Mouse (Mus musculus): ENCODE results near the gene Actl6a. TPM values are rescaled to one million over a fixed set of nuclear protein-coding genes. Genes with fewer than 3 reads are reported as not detected.
A peak's percentile ranks its signal among the peaks of the same experiment; 100 is the strongest.

Gene Actl6a
- polyA plus RNA-seq, 2 experiments, result 31.0 to 73.7 TPM

- H3K36me3 ChIP-seq (replicated peaks; ENCODE audit: control insufficient read depth, insufficient read depth, low read depth), result no peaks in the 10 kb centered on the region
- H3K4me3 ChIP-seq (ENCODE audit: insufficient read depth in 1 of 2, low read depth in 2 of 2, low read length in 2 of 2), result no peak overlapping the region
- H3K9ac ChIP-seq (replicated peaks), result no peak overlapping the region
- H3K4me2 ChIP-seq (ENCODE audit: low read depth), result no peak overlapping the region
- H3K4me1 ChIP-seq (replicated peaks; ENCODE audit: control insufficient read depth in 2 of 2, insufficient read depth in 2 of 2, low read length in 1 of 2), result peaks cover 18 to 25% of the 10 kb centered on the region in 2 experiments
- TF ChIP-seq EP300 (IDR thresholded peaks at IDR 0.05; ENCODE audit: low read depth), result 0 out of 2 replicates have a peak, but pooled peaks have one; percentile 15
- no peak for TF ChIP-seq CTCF (IDR thresholded peaks at IDR 0.05; ENCODE audit: low read depth)
- no peaks in the 10 kb centered on the region for H3K9me3 ChIP-seq (ENCODE audit: control insufficient read depth, low read length)
- no peak for DNase-seq (ENCODE audit: low read depth in 3 of 3, low spot score in 3 of 3)
- no peak overlapping the region for H3K27ac ChIP-seq
- 20% methylated on average over 1 of the region's 1 CpGs for WGBS (ENCODE audit: insufficient replicate concordance)
- ATAC-seq (ENCODE audit: insufficient read depth), result peak; percentile 9; the same call in 1 of the 2 replicates
- H3K27me3 ChIP-seq (ENCODE audit: control insufficient read depth, insufficient read depth, low read length), result no peaks in the 10 kb centered on the region
Measured at GRCm38 (mm10) chr3:32686537-32686936, 19.6 kb upstream of the Actl6a start.

GRCm38 (mm10) chr3:32687156-32687555 is 18.9 kb upstream of the Actl6a start:
- no peak overlapping the region for H3K9ac ChIP-seq (replicated peaks)
- ATAC-seq (ENCODE audit: insufficient read depth), result no peak
- H3K4me1 ChIP-seq (replicated peaks; ENCODE audit: control insufficient read depth in 2 of 2, insufficient read depth in 2 of 2, low read length in 1 of 2), result peaks cover 24 to 30% of the 10 kb centered on the region in 2 experiments
- DNase-seq (ENCODE audit: low read depth in 3 of 3, low spot score in 3 of 3), result no peak
- TF ChIP-seq CTCF (IDR thresholded peaks at IDR 0.05; ENCODE audit: low read depth) (no peak), EP300 (IDR thresholded peaks at IDR 0.05; ENCODE audit: low read depth) (no peak)
- H3K4me3 ChIP-seq (ENCODE audit: insufficient read depth in 1 of 2, low read depth in 2 of 2, low read length in 2 of 2), result no peak overlapping the region
- no peak overlapping the region for H3K27ac ChIP-seq
- no peak overlapping the region for H3K4me2 ChIP-seq (ENCODE audit: low read depth)
- no peaks in the 10 kb centered on the region for H3K9me3 ChIP-seq (ENCODE audit: control insufficient read depth, low read length)
- no peaks in the 10 kb centered on the region for H3K36me3 ChIP-seq (replicated peaks; ENCODE audit: control insufficient read depth, insufficient read depth, low read depth)
- H3K27me3 ChIP-seq (ENCODE audit: control insufficient read depth, insufficient read depth, low read length), result no peaks in the 10 kb centered on the region
- 45% methylated on average over 4 of the region's 4 CpGs for WGBS (ENCODE audit: insufficient replicate concordance)

- Histone ChIP-seq H3K36me3 (replicated peaks; ENCODE audit: control insufficient read depth, insufficient read depth, low read depth) (no peaks in the 10 kb centered on the region), H3K27ac (peak overlapping the region; percentile 35), H3K9ac (replicated peaks) (no peak overlapping the region; the same call in none of the 2 replicates), H3K4me1 (replicated peaks; ENCODE audit: control insufficient read depth in 2 of 2, insufficient read depth in 2 of 2, low read length in 1 of 2) (peaks cover 27 to 33% of the 10 kb centered on the region in 2 experiments), H3K4me3 (ENCODE audit: insufficient read depth in 1 of 2, low read depth in 2 of 2, low read length in 2 of 2) (no peak overlapping the region), H3K4me2 (ENCODE audit: low read depth) (peak overlapping the region; percentile 28; the same call in 1 of the 2 replicates), H3K27me3 (ENCODE audit: control insufficient read depth, insufficient read depth, low read length) (no peaks in the 10 kb centered on the region), H3K9me3 (ENCODE audit: control insufficient read depth, low read length) (no peaks in the 10 kb centered on the region)
- TF ChIP-seq CTCF (IDR thresholded peaks at IDR 0.05; ENCODE audit: low read depth), result no peak
- TF ChIP-seq EP300 (IDR thresholded peaks at IDR 0.05; ENCODE audit: low read depth), result peak; percentile 72
- DNase-seq (ENCODE audit: low read depth in 3 of 3, low spot score in 3 of 3), result peak; percentile 39 to 56 (median 54)
- ATAC-seq (ENCODE audit: insufficient read depth), result peak; percentile 84
- WGBS (ENCODE audit: insufficient replicate concordance), result 19% methylated on average over 9 of the region's 9 CpGs
Measured at GRCm38 (mm10) chr3:32689567-32689999, 16.5 kb upstream of the Actl6a start.

- Histone ChIP-seq H3K27me3 (ENCODE audit: control insufficient read depth, insufficient read depth, low read length) (no peaks in the 10 kb centered on the region), H3K4me3 (ENCODE audit: insufficient read depth in 1 of 2, low read depth in 2 of 2, low read length in 2 of 2) (no peak overlapping the region), H3K36me3 (replicated peaks; ENCODE audit: control insufficient read depth, insufficient read depth, low read depth) (no peaks in the 10 kb centered on the region), H3K4me1 (replicated peaks; ENCODE audit: control insufficient read depth in 2 of 2, insufficient read depth in 2 of 2, low read length in 1 of 2) (peaks cover 27 to 35% of the 10 kb centered on the region in 2 experiments), H3K4me2 (ENCODE audit: low read depth) (peak overlapping the region; percentile 28; the same call in 1 of the 2 replicates), H3K9ac (replicated peaks) (no peak overlapping the region; the same call in 1 of the 2 replicates), H3K9me3 (ENCODE audit: control insufficient read depth, low read length) (no peaks in the 10 kb centered on the region), H3K27ac (peak overlapping the region; percentile 35)
- no peak for DNase-seq (ENCODE audit: low read depth in 3 of 3, low spot score in 3 of 3)
- TF ChIP-seq CTCF (IDR thresholded peaks at IDR 0.05; ENCODE audit: low read depth) (no peak), EP300 (IDR thresholded peaks at IDR 0.05; ENCODE audit: low read depth) (no peak)
- peak; percentile 53; the same call in 1 of the 2 replicates for ATAC-seq (ENCODE audit: insufficient read depth)
- 44% methylated on average over 3 of the region's 3 CpGs for WGBS (ENCODE audit: insufficient replicate concordance)
Measured at GRCm38 (mm10) chr3:32690008-32690407, 16.1 kb upstream of the Actl6a start.

- Histone ChIP-seq H3K4me2 (ENCODE audit: low read depth) (peak overlapping the region; percentile 28), H3K27me3 (ENCODE audit: control insufficient read depth, insufficient read depth, low read length) (no peaks in the 10 kb centered on the region), H3K4me3 (ENCODE audit: insufficient read depth in 1 of 2, low read depth in 2 of 2, low read length in 2 of 2) (no peak overlapping the region), H3K4me1 (replicated peaks; ENCODE audit: control insufficient read depth in 2 of 2, insufficient read depth in 2 of 2, low read length in 1 of 2) (peaks cover 34 to 44% of the 10 kb centered on the region in 2 experiments), H3K9me3 (ENCODE audit: control insufficient read depth, low read length) (no peaks in the 10 kb centered on the region), H3K27ac (peak overlapping the region; percentile 50), H3K36me3 (replicated peaks; ENCODE audit: control insufficient read depth, insufficient read depth, low read depth) (no peaks in the 10 kb centered on the region), H3K9ac (replicated peaks) (0 out of 2 replicates have a peak overlapping the region, but pooled peaks have one; percentile 12)
- TF ChIP-seq EP300 (IDR thresholded peaks at IDR 0.05; ENCODE audit: low read depth) (peak; percentile 62), CTCF (IDR thresholded peaks at IDR 0.05; ENCODE audit: low read depth) (peak; percentile 22; the same call in 1 of the 2 replicates)
- ATAC-seq (ENCODE audit: insufficient read depth) (peak; percentile 69), DNase-seq (ENCODE audit: low read depth in 3 of 3, low spot score in 3 of 3) (peak; percentile 27 to 54 (median 49))
- 15% methylated on average over 1 of the region's 1 CpGs for WGBS (ENCODE audit: insufficient replicate concordance)
Measured at GRCm38 (mm10) chr3:32690901-32691300, 15.2 kb upstream of the Actl6a start.
